Mouse (Mus musculus) heart, postnatal 14 days (tissue): ENCODE data around the gene Foxn1. TPM values are rescaled to one million over a fixed set of nuclear protein-coding genes. Genes with fewer than 3 reads are reported as not detected.

Experiments used
- DNase-seq, 2 experiments: peaks; one replicate each; pipeline ENCODE4 v3.0.0; 2021 to 2022
- intact Hi-C: fragments of 180-260 bp; cut with DNase I; formaldehyde crosslinking; loops from one replicate; pipeline ENCODE4 v1.15.1; 2025
- total RNA-seq, 2 experiments: library from RNA; stranded (reverse); gene quantifications; 2 replicates each; pipeline ENCODE4 v1.2.3; 2021

Foxn1 gene
- total RNA-seq, 2 experiments from 2014 or later, result 0.24 TPM; not detected in 1

- intact Hi-C loops, result no loop called here
Observed at GRCm38 (mm10) chr11:78337040-78337439, 49.3 kb downstream of the Foxn1 start.

GRCm38 (mm10) chr11:78333992-78334391 is 52.4 kb downstream of the Foxn1 start:
- DNase-seq, result no peak
- intact Hi-C loops, result no loop called here

More at GRCm38 (mm10) chr11:78337040-78337439, 49.3 kb downstream of the Foxn1 start:
- no peak for DNase-seq

- no peak for DNase-seq
Observed at GRCm38 (mm10) chr11:78332676-78333075, 53.7 kb downstream of the Foxn1 start.

GRCm38 (mm10) chr11:78328512-78329056 is 57.8 kb downstream of the Foxn1 start:
- no peak for DNase-seq
- intact Hi-C loops, result no loop called here

More at GRCm38 (mm10) chr11:78332676-78333075, 53.7 kb downstream of the Foxn1 start:
- intact Hi-C loops, result no loop called here

GRCm38 (mm10) chr11:78327634-78328511 is 58.5 kb downstream of the Foxn1 start, which contains the start of gene Pigs:
Gene Pigs, plus strand, starts transcription at chr11:78328415.
- intact Hi-C loops, result no loop called here
- peak; percentile 96 to 97 for DNase-seq

GRCm38 (mm10) chr11:78327215-78327614 is 59.1 kb downstream of the Foxn1 start:
- intact Hi-C loops, result no loop called here

GRCm38 (mm10) chr11:78324965-78325364 is 61.4 kb downstream of the Foxn1 start:
- intact Hi-C loops, result no loop called here

More at GRCm38 (mm10) chr11:78327215-78327614, 59.1 kb downstream of the Foxn1 start:
- no peak for DNase-seq

GRCm38 (mm10) chr11:78324000-78324785 is 62.2 kb downstream of the Foxn1 start:
- no peak for DNase-seq
- intact Hi-C loops, result no loop called here

More at GRCm38 (mm10) chr11:78324965-78325364, 61.4 kb downstream of the Foxn1 start:
- no peak for DNase-seq

GRCm38 (mm10) chr11:78322860-78323259 is 63.5 kb downstream of the Foxn1 start, which contains the start of gene Aldoc:
Gene Aldoc, plus strand, starts transcription at chr11:78322968.
- DNase-seq, result peak; percentile 38 to 62
- intact Hi-C loops, result no loop called here

GRCm38 (mm10) chr11:78322076-78322831 is 64.1 kb downstream of the Foxn1 start:
- intact Hi-C loops, result no loop called here
- no peak for DNase-seq

GRCm38 (mm10) chr11:78318411-78318810 is 67.9 kb downstream of the Foxn1 start:
- DNase-seq, result no peak
- intact Hi-C loops, result no loop called here

- no peak for DNase-seq
- intact Hi-C loops, result no loop called here
Observed at GRCm38 (mm10) chr11:78313662-78314061, 72.7 kb downstream of the Foxn1 start.

GRCm38 (mm10) chr11:78310861-78311511 is 75.4 kb downstream of the Foxn1 start:
- DNase-seq, result no peak
- intact Hi-C loops, result no loop called here

Other genes with a start within 250 kb of the Foxn1 start
- gene Traf4, start 221.0 kb downstream of the Foxn1 start, total RNA-seq, result 10 to 100 TPM; 10.3 to 11.2 TPM
- gene Nek8, start 209.9 kb downstream of the Foxn1 start, total RNA-seq, result 1 to 10 TPM; 4.8 to 6.2 TPM
- 1 to 10 TPM; 6.5 to 7.6 TPM for gene Tlcd1, start 209.8 kb downstream of the Foxn1 start, total RNA-seq
- 100 to 1,000 TPM; 776 to 812 TPM for gene Rpl23a, start 203.0 kb downstream of the Foxn1 start, total RNA-seq
- gene Rab34, start 198.1 kb downstream of the Foxn1 start, total RNA-seq, result 10 to 100 TPM; 14.2 to 17.8 TPM
- 1 to 10 TPM in 1 of 2 experiments, under 1 TPM in 1; 0.76 to 2.6 TPM for gene Proca1, start 193.2 kb downstream of the Foxn1 start, total RNA-seq
- gene Sdf2, start 140.8 kb downstream of the Foxn1 start, total RNA-seq, result 10 to 100 TPM; 49.8 to 51.3 TPM
- gene Supt6, start 140.6 kb downstream of the Foxn1 start, total RNA-seq, result 10 to 100 TPM; 29.6 to 31.7 TPM
- gene 2610507B11Rik, start 124.8 kb downstream of the Foxn1 start, total RNA-seq, result 100 to 1,000 TPM; 184 to 186 TPM
- 1 to 10 TPM in 1 of 2 experiments, under 1 TPM in 1; 0.90 to 1.9 TPM for gene BC030499, start 95.7 kb downstream of the Foxn1 start, total RNA-seq
- gene Spag5, start 85.0 kb downstream of the Foxn1 start, total RNA-seq, result 1 to 10 TPM; 2.2 to 4.2 TPM
- 1 to 10 TPM in 1 of 2 experiments, under 1 TPM in 1; 0.54 to 1.0 TPM for gene Aldoc, start 63.6 kb downstream of the Foxn1 start, total RNA-seq
- 10 to 100 TPM; 23.5 to 23.9 TPM for gene Pigs, start 58.1 kb downstream of the Foxn1 start, total RNA-seq
- 1 to 10 TPM; 5.9 to 6.3 TPM for gene Unc119, start 43.1 kb downstream of the Foxn1 start, total RNA-seq
- not detected for gene Slc13a2, start 35.7 kb upstream of the Foxn1 start, total RNA-seq
- gene Slc46a1, start 79.1 kb upstream of the Foxn1 start, total RNA-seq, result 1 to 10 TPM; 2.3 to 3.1 TPM
- gene Sarm1, start 111.2 kb upstream of the Foxn1 start, total RNA-seq, result under 1 TPM; 0.37 to 0.79 TPM
- gene Vtn, start 112.5 kb upstream of the Foxn1 start, total RNA-seq, result 10 to 100 TPM; 32.0 to 36.5 TPM
- gene Sebox, start 116.9 kb upstream of the Foxn1 start, total RNA-seq, result not detected
- 10 to 100 TPM; 11.7 to 12.1 TPM for gene Tmem199, start 125.6 kb upstream of the Foxn1 start, total RNA-seq
- 100 to 1,000 TPM; 153 to 155 TPM for gene Poldip2, start 125.6 kb upstream of the Foxn1 start, total RNA-seq
- gene Tnfaip1, start 149.8 kb upstream of the Foxn1 start, total RNA-seq, result 10 to 100 TPM; 47.7 to 50.7 TPM
- gene Ift20, start 149.8 kb upstream of the Foxn1 start, total RNA-seq, result 10 to 100 TPM; 48.4 to 50.0 TPM
- gene Tmem97, start 164.2 kb upstream of the Foxn1 start, total RNA-seq, result 10 to 100 TPM in 1 of 2 experiments, 1 to 10 TPM in 1; 8.8 to 10.3 TPM